Mouse (Mus musculus): ENCODE data around the gene Hivep3.

Hivep3 gene

GRCm38 (mm10) chr4:119816620-119817356, 83.2 kb downstream of the Hivep3 start:
- DNase-seq = peak; percentile 55 to 58

GRCm38 (mm10) chr4:119825956-119826355, 92.4 kb downstream of the Hivep3 start:
- DNase-seq = no peak

GRCm38 (mm10) chr4:119828386-119828785, 94.8 kb downstream of the Hivep3 start:
- DNase-seq = peak; percentile 57 to 59

- DNase-seq = no peak
Measured at GRCm38 (mm10) chr4:119828996-119829395, 95.4 kb downstream of the Hivep3 start.

- no peak for DNase-seq
Measured at GRCm38 (mm10) chr4:119833333-119833732, 99.7 kb downstream of the Hivep3 start.

GRCm38 (mm10) chr4:119833884-119834283, 100.3 kb downstream of the Hivep3 start:
- no peak for DNase-seq

- DNase-seq = no peak
Measured at GRCm38 (mm10) chr4:119836181-119836580, 102.6 kb downstream of the Hivep3 start.

- no peak for DNase-seq
Measured at GRCm38 (mm10) chr4:119837505-119838065, 104.0 kb downstream of the Hivep3 start.

GRCm38 (mm10) chr4:119838308-119838707, 104.7 kb downstream of the Hivep3 start:
- DNase-seq = no peak

GRCm38 (mm10) chr4:119843294-119843693, 109.7 kb downstream of the Hivep3 start:
- DNase-seq = no peak

GRCm38 (mm10) chr4:119844267-119844666, 110.7 kb downstream of the Hivep3 start:
- no peak for DNase-seq

- no peak for DNase-seq
Measured at GRCm38 (mm10) chr4:119845596-119846161, 112.1 kb downstream of the Hivep3 start.

GRCm38 (mm10) chr4:119852483-119852882, 118.9 kb downstream of the Hivep3 start:
- DNase-seq = no peak

- DNase-seq = no peak
Measured at GRCm38 (mm10) chr4:119854307-119855144, 120.9 kb downstream of the Hivep3 start.

- DNase-seq = peak in 1 of 2 experiments; percentile 27
Measured at GRCm38 (mm10) chr4:119859454-119859853, 125.9 kb downstream of the Hivep3 start.

GRCm38 (mm10) chr4:119861001-119861400, 127.4 kb downstream of the Hivep3 start:
- DNase-seq = no peak

- DNase-seq = no peak
Measured at GRCm38 (mm10) chr4:119865827-119866455, 132.4 kb downstream of the Hivep3 start.

GRCm38 (mm10) chr4:119867132-119867531, 133.5 kb downstream of the Hivep3 start:
- no peak for DNase-seq

GRCm38 (mm10) chr4:119870411-119870810, 136.8 kb downstream of the Hivep3 start:
- DNase-seq = peak; percentile 82

- DNase-seq = peak in 1 of 2 experiments; percentile 39
Measured at GRCm38 (mm10) chr4:119871441-119871840, 137.9 kb downstream of the Hivep3 start.

GRCm38 (mm10) chr4:119871861-119872582, 138.4 kb downstream of the Hivep3 start:
- peak; percentile 69 to 78 for DNase-seq

GRCm38 (mm10) chr4:119873935-119874334, 140.4 kb downstream of the Hivep3 start:
- DNase-seq = no peak

All from cerebellum, adult 18-20 months (tissue).